Mouse (Mus musculus): ENCODE data around the gene Ceacam13.
"Not testable (repeated sequence)": the region's sequence is repeated elsewhere in the genome, so short reads cannot be mapped to it uniquely, and the experiment has no call there.

Gene Ceacam13

DNA sequence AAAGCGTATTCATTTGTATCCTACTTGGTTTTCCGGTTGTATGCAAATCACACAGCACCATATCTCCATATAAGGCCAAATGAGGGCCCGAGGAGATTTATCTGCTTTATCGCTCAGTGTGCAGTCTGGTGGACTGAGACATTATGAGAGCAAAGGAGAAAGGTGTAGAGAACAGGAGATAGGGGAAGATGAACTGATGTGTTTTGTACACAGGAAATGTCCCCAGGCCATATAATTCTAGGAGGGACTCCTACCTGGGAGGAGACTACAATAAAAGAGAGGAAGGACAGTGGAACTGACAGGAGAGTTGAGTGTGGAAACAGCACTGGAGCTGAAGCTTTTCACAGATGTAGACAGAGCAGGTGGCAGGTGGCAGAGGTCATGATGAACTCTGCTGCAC is at the start of gene Ceacam13:
TSS of gene Ceacam13 (plus strand) at position 301 of the 400 bp plus-strand sequence.
- no peak for DNase-seq

DNA sequence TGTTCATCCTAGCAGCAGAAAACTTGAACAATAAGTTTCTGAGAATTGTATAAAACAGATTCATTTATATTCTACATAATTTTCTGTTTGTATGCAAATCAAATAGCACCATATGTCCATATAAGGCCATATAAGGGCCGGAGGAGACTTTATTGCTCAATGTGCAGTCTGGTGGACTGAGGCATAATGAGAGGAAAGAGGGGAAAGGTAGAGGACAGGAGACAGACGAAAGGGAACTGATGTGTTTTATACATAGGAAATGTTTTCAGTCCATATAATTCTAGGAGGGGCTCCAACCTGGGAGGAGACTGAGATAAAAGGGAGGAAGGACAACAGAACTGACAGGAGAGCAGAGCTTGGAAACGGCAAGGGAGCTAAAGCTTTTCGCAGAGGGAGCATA is 37.9 kb upstream of the Ceacam13 start, which contains the start of gene Ceacam11:
TSS of gene Ceacam11 (plus strand) at position 301 of the 400 bp plus-strand sequence.
- DNase-seq, result no peak

DNA sequence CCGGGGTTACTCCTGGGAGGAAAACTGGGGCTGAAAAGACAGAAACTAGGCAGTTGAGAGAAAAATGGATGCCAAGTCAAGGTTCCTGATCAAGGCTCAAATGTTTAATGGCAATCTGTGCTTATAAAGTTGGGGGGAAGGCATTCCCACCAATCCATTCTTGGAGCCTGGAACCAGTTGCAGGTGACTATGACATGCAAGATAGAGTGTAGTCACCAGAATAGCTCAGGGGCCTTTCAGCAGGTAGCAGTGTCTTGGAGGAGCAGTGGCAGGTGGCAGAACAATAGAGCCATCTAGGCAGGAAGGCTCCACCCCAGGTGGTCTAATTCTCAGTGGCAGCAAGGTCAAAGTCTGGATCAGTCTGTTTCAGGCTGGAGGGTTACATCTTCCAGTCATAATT is 8.6 kb upstream of the Ceacam13 start:
- not testable (repeated sequence) for DNase-seq

DNA sequence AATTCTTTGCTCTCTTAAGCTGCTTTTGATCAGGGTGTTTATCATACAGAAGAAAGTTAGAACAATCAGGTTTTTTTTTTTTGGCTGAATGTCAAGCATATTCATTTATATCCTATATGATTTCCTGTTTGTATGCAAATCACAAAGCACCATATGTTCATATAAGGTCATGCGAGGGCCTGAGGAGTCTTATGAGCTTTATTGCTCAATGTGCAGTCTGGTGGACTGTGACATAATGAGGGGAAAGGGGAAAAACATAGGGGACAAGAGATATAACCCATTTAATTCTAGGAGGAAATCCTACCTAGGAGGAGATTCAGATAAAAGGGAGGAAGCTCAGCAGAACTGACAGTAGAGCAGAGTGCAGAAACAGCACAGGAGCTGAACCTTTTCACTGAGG is 55.9 kb downstream of the Ceacam13 start, which contains the start of gene Ceacam12:
TSS of gene Ceacam12 (plus strand) at position 301 of the 400 bp plus-strand sequence.
- no peak for DNase-seq

Measured in embryo, embryonic 11 days (tissue).